Mouse (Mus musculus) embryonic fibroblast, embryonic 13.5 days (primary cell): ENCODE data around the gene Ppp1r36.

Source experiments
- CTCF ChIP-seq: IDR thresholded peaks from 2 replicates; pipeline ENCODE4 v1.5.1; 2011; ENCODE audit warnings: mild to moderate bottlenecking, control low read depth, low read length, moderate library complexity, borderline replicate concordance; ENCODE audit not compliant: insufficient read depth
- POLR2A ChIP-seq: IDR thresholded peaks from 2 replicates; pipeline ENCODE4 v1.6.1; 2011; ENCODE audit warnings: low read depth, mild to moderate bottlenecking, control low read depth, low read length, moderate library complexity

- TF ChIP-seq CTCF, result no peak
- no peak; the same call in 1 of the 2 replicates for TF ChIP-seq POLR2A
Observed at GRCm38 (mm10) chr12:76463391-76463790, 46.1 kb downstream of the Ppp1r36 start.
